In the genomic region with DNA sequence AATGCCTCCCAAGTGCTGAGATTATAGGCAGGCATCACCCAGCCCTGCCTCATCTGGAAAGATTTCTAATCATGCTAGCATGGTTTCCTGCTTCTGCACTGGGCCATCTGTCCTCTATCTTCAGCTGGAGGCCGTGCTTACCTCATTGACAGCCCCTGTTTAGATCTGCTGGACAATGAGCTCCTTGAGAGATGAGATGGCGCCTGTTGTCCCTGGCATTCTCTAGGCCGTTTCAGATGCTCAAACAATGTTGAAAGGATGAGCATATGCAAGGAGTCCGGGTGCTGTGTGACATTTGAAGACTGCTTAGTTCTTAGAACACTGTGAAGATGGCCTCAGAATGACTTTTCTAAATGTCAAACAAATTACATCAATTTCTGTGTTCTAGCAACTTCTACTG, we compare ENCODE assay signal across 26 mouse cellular contexts.
"Had no signal": no experiment of that assay in that cellular context is flagged by ENCODE, and none has a peak within 500 bp of the region (broad histone marks: within the 10 kb centered on the region; RNA-seq: fewer than 3 reads in every experiment).

No protein-coding gene starts in this region.

- ATAC-seq: hindbrain, postnatal 0 days; intestine, embryonic 16.5 days; liver, embryonic 12.5 days had no signal

- H3K4me1 ChIP-seq: hindbrain, embryonic 13.5 days; hindbrain, embryonic 15.5 days; limb, embryonic 13.5 days; limb, embryonic 15.5 days had no signal

- H3K4me3 ChIP-seq: heart, adult 2 months; heart, embryonic 13.5 days; heart, embryonic 15.5 days; hindbrain, embryonic 13.5 days; hindbrain, embryonic 15.5 days; kidney, embryonic 15.5 days; limb, embryonic 13.5 days; limb, embryonic 15.5 days; liver, embryonic 12.5 days had no signal

- DNase-seq: gastrocnemius, postnatal 14 days; gastrocnemius, postnatal 36 days; heart, adult 11 months; heart, adult 2 months; heart, postnatal 14 days; heart, postnatal 36 days; kidney, adult 11 months; kidney, adult 2 months; kidney, adult 9 months; kidney, postnatal 14 days; kidney, postnatal 36 days; layer of hippocampus, postnatal 36 days; left cerebral cortex, postnatal 4 days; lung, adult 18-20 months had no signal

- H3K27ac ChIP-seq: heart, adult 2 months; heart, embryonic 13.5 days; heart, embryonic 15.5 days; hindbrain, embryonic 13.5 days; hindbrain, embryonic 15.5 days; hindbrain, postnatal 0 days; kidney, embryonic 15.5 days; kidney, postnatal 0 days; limb, embryonic 13.5 days; limb, embryonic 15.5 days; liver, embryonic 12.5 days; liver, embryonic 14.5 days had no signal
